In genomic region chr13:11432465-11433339, GRCm38 (mm10) we compare ENCODE assay signal across 10 mouse cellular contexts.
DNase-seq lines count a peak whose midpoint lies in the region; ATAC-seq and TF ChIP-seq lines count a peak whose summit lies in the region.
"Had no signal": no experiment of that assay in that cellular context is flagged by ENCODE, and none has a peak within 500 bp of the region (broad histone marks: within the 10 kb centered on the region; RNA-seq: fewer than 3 reads in every experiment).

No protein-coding gene starts in this region.

- no peaks in the 10 kb centered on the region for H3K27me3 ChIP-seq in lung, embryonic 14.5 days (ENCODE audit: insufficient read depth, low read length)
- H3K27me3 ChIP-seq in intestine, embryonic 15.5 days (replicated peaks): no peaks in the 10 kb centered on the region
- H3K27me3 ChIP-seq: hindbrain, embryonic 15.5 days; megakaryocyte, embryonic 14.5 days had no signal

- peak; percentile 25 for DNase-seq in lung, embryonic 14.5 days
- DNase-seq in lung, adult 2 months: no peak
- peak; percentile 28 to 29 for DNase-seq in right cerebral cortex, postnatal 36 days (ENCODE audit: low spot score in 2 of 2)
- DNase-seq in cerebellum, adult 11-12 months: no peak
- DNase-seq in ovary, postnatal 10 days (ENCODE audit: low spot score): no peak
- no peak for DNase-seq in kidney, postnatal 36 days

- H3K4me1 ChIP-seq in lung, embryonic 14.5 days (ENCODE audit: insufficient read depth): no peaks in the 10 kb centered on the region
- H3K4me1 ChIP-seq in lung, adult 2 months (ENCODE audit: control insufficient read depth, insufficient read depth, low read length): no peaks in the 10 kb centered on the region
- H3K4me1 ChIP-seq in intestine, embryonic 15.5 days (replicated peaks): no peaks in the 10 kb centered on the region
- H3K4me1 ChIP-seq: hindbrain, embryonic 15.5 days; megakaryocyte, embryonic 14.5 days had no signal

- no peaks in the 10 kb centered on the region for H3K9me3 ChIP-seq in lung, embryonic 14.5 days (ENCODE audit: low read depth, low read length)
- no peaks in the 10 kb centered on the region for H3K9me3 ChIP-seq in intestine, embryonic 15.5 days
- H3K9me3 ChIP-seq: hindbrain, embryonic 15.5 days had no signal

- 60% methylated on average over 7 of the region's 7 CpGs for WGBS in lung, embryonic 14.5 days
- WGBS in lung, adult 2 months: 57% methylated on average over 7 of the region's 7 CpGs
- 52% methylated on average over 7 of the region's 7 CpGs for WGBS in intestine, embryonic 15.5 days

- TF ChIP-seq POLR2A in lung, adult 2 months (IDR thresholded peaks at IDR 0.05; ENCODE audit: borderline replicate concordance, extremely low read depth, low read depth, low read length): no peak

- no peak for TF ChIP-seq CTCF in lung, embryonic 14.5 days (IDR thresholded peaks at IDR 0.05; ENCODE audit: low read depth)
- TF ChIP-seq CTCF in lung, adult 2 months (IDR thresholded peaks at IDR 0.05; ENCODE audit: insufficient read depth, low read length): no peak

- ATAC-seq in lung, embryonic 14.5 days (ENCODE audit: insufficient read depth): no peak; the same call in 1 of the 2 replicates
- ATAC-seq in frontal cortex, adult (ENCODE audit: low TSS enrichment): peak; percentile 99
- ATAC-seq in intestine, embryonic 15.5 days: peak; percentile 56

- H3K4me3 ChIP-seq in lung, embryonic 14.5 days (ENCODE audit: low read depth, low read length): no peak overlapping the region
- H3K4me3 ChIP-seq in lung, adult 2 months (replicated peaks; ENCODE audit: extremely low read depth, low read depth, low read length): no peak overlapping the region
- H3K4me3 ChIP-seq in intestine, embryonic 15.5 days (replicated peaks): no peak overlapping the region
- H3K4me3 ChIP-seq: hindbrain, embryonic 15.5 days; megakaryocyte, embryonic 14.5 days had no signal

- no peak overlapping the region for H3K27ac ChIP-seq in lung, embryonic 14.5 days (ENCODE audit: low read depth)
- no peak overlapping the region for H3K27ac ChIP-seq in intestine, embryonic 15.5 days
- H3K27ac ChIP-seq: hindbrain, embryonic 15.5 days had no signal

- H3K4me2 ChIP-seq in lung, embryonic 14.5 days: no peak overlapping the region
- no peak overlapping the region for H3K4me2 ChIP-seq in intestine, embryonic 15.5 days (replicated peaks)
- H3K4me2 ChIP-seq: hindbrain, embryonic 15.5 days had no signal

- H3K36me3 ChIP-seq in lung, embryonic 14.5 days (ENCODE audit: insufficient read depth): no peaks in the 10 kb centered on the region
- H3K36me3 ChIP-seq in intestine, embryonic 15.5 days: no peaks in the 10 kb centered on the region
- H3K36me3 ChIP-seq: hindbrain, embryonic 15.5 days had no signal

- no peak overlapping the region for H3K9ac ChIP-seq in lung, embryonic 14.5 days
- H3K9ac ChIP-seq in intestine, embryonic 15.5 days: no peak overlapping the region
- H3K9ac ChIP-seq: hindbrain, embryonic 15.5 days had no signal

Comparison
In these comparisons a context has a peak if more than half of its experiments do, and no peak if none do; other contexts are left out.
1. DNase-seq: peak in lung, embryonic 14.5 days (single experiment) and right cerebral cortex, postnatal 36 days (2 of 2); none in lung, adult 2 months (single experiment), cerebellum, adult 11-12 months (single experiment), ovary, postnatal 10 days (single experiment) and kidney, postnatal 36 days (0 of 2).